Comparison of ENCODE assay signal across 9 mouse cellular contexts in genomic region chr3:58982896-58983837, GRCm38 (mm10). TPM values are rescaled to one million over a fixed set of nuclear protein-coding genes. Genes with fewer than 3 reads are reported as not detected.
DNase-seq lines count a peak whose midpoint lies in the region; ATAC-seq and TF ChIP-seq lines count a peak whose summit lies in the region.
"Had no signal": no experiment of that assay in that cellular context is flagged by ENCODE, and none has a peak within 500 bp of the region (broad histone marks: within the 10 kb centered on the region; RNA-seq: fewer than 3 reads in every experiment).

No protein-coding gene starts in this region.

- WGBS in midbrain, embryonic 13.5 days, result 58% methylated on average over 15 of the region's 15 CpGs
- 6% methylated on average over 15 of the region's 15 CpGs for WGBS in spleen, adult 2 months

- ATAC-seq in midbrain, embryonic 13.5 days, result peak; percentile 79

- peaks cover under 1% of the 10 kb centered on the region; the same call in 1 of the 2 replicates for H3K27me3 ChIP-seq in midbrain, embryonic 13.5 days
- no peaks in the 10 kb centered on the region for H3K27me3 ChIP-seq in spleen, adult 2 months (ENCODE audit: control insufficient read depth, insufficient read depth, low read length)

- DNase-seq in gastrocnemius, adult 2 months, result peak; percentile 34
- no peak for DNase-seq in gastrocnemius, adult 8-10 months (ENCODE audit: low spot score in 2 of 2)
- peak; percentile 64 to 81 for DNase-seq in cerebellum, postnatal 25 days
- peak; percentile 46 for DNase-seq in gastrocnemius, postnatal 14 days
- peak; percentile 15 for DNase-seq in kidney, adult 11 months
- peak; percentile 17 to 40 for DNase-seq in left cerebral cortex, postnatal 36 days (ENCODE audit: low spot score in 2 of 2)
- DNase-seq in spleen, adult 2 months (ENCODE audit: low read depth in 1 of 2, low spot score in 2 of 2), result peak; percentile 40 to 53

- H3K36me3 ChIP-seq in midbrain, embryonic 13.5 days, result no peaks in the 10 kb centered on the region
- no peaks in the 10 kb centered on the region for H3K36me3 ChIP-seq in spleen, adult 2 months (ENCODE audit: control insufficient read depth, insufficient read depth, low read length)

- H3K9me3 ChIP-seq in midbrain, embryonic 13.5 days, result no peaks in the 10 kb centered on the region

- intact Hi-C loops in gastrocnemius, adult 2 months (cut with DNase I), result loop anchor here (1.0 kb wide), 1 partner anchor 76 kb away; no protein-coding TSS in a partner anchor
- intact Hi-C loops in gastrocnemius, postnatal 14 days (cut with DNase I; ENCODE audit: low total_unique reads), result no loop called here
- intact Hi-C loops in left cerebral cortex, postnatal 36 days (cut with DNase I), result loop anchor here (1.0 kb wide), 1 partner anchor 76 kb away; no protein-coding TSS in a partner anchor

- H3K4me1 ChIP-seq in midbrain, embryonic 13.5 days (replicated peaks), result 0 out of 2 replicates have a peak, but pooled peaks cover 2% of the 10 kb centered on the region
- H3K4me1 ChIP-seq in spleen, adult 2 months (ENCODE audit: control insufficient read depth, insufficient read depth, insufficient read length), result peaks cover 3% of the 10 kb centered on the region; the same call in 1 of the 2 replicates

- peak; percentile 85 for TF ChIP-seq CTCF in gastrocnemius, adult 2 months (IDR thresholded peaks at IDR 0.05)
- peak; percentile 22; the same call in 1 of the 2 replicates for TF ChIP-seq CTCF in spleen, adult 2 months (IDR thresholded peaks at IDR 0.05; ENCODE audit: extremely low read depth, insufficient read depth, insufficient read length, insufficient replicate concordance)

- H3K9ac ChIP-seq in midbrain, embryonic 13.5 days (replicated peaks), result no peak overlapping the region

- no peak overlapping the region for H3K27ac ChIP-seq in gastrocnemius, adult 2 months
- no peak overlapping the region for H3K27ac ChIP-seq in midbrain, embryonic 13.5 days
- H3K27ac ChIP-seq in spleen, adult 2 months (ENCODE audit: insufficient read depth, low read length), result no peak overlapping the region

- TF ChIP-seq POLR2A in spleen, adult 2 months (IDR thresholded peaks at IDR 0.05; ENCODE audit: low read depth, low read length), result no peak

- peak overlapping the region; percentile 35; the same call in 1 of the 2 replicates for H3K4me3 ChIP-seq in gastrocnemius, adult 2 months
- H3K4me3 ChIP-seq in midbrain, embryonic 13.5 days (replicated peaks), result no peak overlapping the region
- H3K4me3 ChIP-seq in spleen, adult 2 months (ENCODE audit: extremely low read depth, insufficient read depth, insufficient read length), result peak overlapping the region; percentile 15

- peak overlapping the region; percentile 35; the same call in 1 of the 2 replicates for H3K4me2 ChIP-seq in midbrain, embryonic 13.5 days (replicated peaks)

RNA-seq across cellular contexts. Expression of gene Med12l, which starts 22.5 kb away (rescaled TPM):
- under 1 TPM; 0.54 to 0.92 TPM for total RNA-seq in gastrocnemius, adult 2 months (2021)
- total RNA-seq in gastrocnemius, adult 8-10 months (2022), result under 1 TPM; 0.29 to 0.64 (median 0.34) TPM
- 1 to 10 TPM; 1.4 to 1.9 TPM for total RNA-seq in gastrocnemius, postnatal 14 days (2021)
- total RNA-seq in left cerebral cortex, postnatal 36 days (2021), result 10 to 100 TPM; 42.0 to 42.8 TPM
- polyA plus RNA-seq in midbrain, embryonic 13.5 days (2015; fragmentation: Nextera tagmentation; extraction: Ambion mirVana), result 4.0 and 4.4 TPM in 2 replicates
- 2.0 and 2.5 TPM in 2 replicates for polyA plus RNA-seq in spleen, adult 2 months (2012; rRNA removed)
- polyA plus RNA-seq: C2C12 had no signal

Comparison
In these comparisons a context has a peak if more than half of its experiments do, and no peak if none do; other contexts are left out.
1. DNase-seq: peak in gastrocnemius, adult 2 months (single experiment), cerebellum, postnatal 25 days (2 of 2), gastrocnemius, postnatal 14 days (single experiment), kidney, adult 11 months (single experiment), left cerebral cortex, postnatal 36 days (2 of 2) and spleen, adult 2 months (2 of 2); none in gastrocnemius, adult 8-10 months (0 of 2).
2. RNA of gene Med12l, which starts 22.5 kb away (total RNA-seq): 42.0 to 42.8 TPM in left cerebral cortex, postnatal 36 days; 1.4 to 1.9 TPM in gastrocnemius, postnatal 14 days, 0.54 to 0.92 TPM in gastrocnemius, adult 2 months and 0.29 to 0.64 TPM in gastrocnemius, adult 8-10 months; every median in the first group is over 10 times any median in the second.